Mouse (Mus musculus) gastrocnemius, postnatal 25 days (tissue): ENCODE results near the gene Fcho2. TPM values are rescaled to one million over a fixed set of nuclear protein-coding genes. Genes with fewer than 3 reads are reported as not detected.
A peak's percentile ranks its signal among the peaks of the same experiment; 100 is the strongest.

Source experiments
- DNase-seq: peaks from one replicate; pipeline ENCODE4 v3.0.0; 2022
- total RNA-seq, 2 experiments: library from RNA; stranded (reverse); gene quantifications; 1 replicate in 1 of 2; 2 replicates in 1 of 2; pipeline ENCODE4 v1.2.3; 2021

Gene Fcho2
- total RNA-seq, 2 experiments from 2014 or later = 18.9 to 20.7 TPM

DNA sequence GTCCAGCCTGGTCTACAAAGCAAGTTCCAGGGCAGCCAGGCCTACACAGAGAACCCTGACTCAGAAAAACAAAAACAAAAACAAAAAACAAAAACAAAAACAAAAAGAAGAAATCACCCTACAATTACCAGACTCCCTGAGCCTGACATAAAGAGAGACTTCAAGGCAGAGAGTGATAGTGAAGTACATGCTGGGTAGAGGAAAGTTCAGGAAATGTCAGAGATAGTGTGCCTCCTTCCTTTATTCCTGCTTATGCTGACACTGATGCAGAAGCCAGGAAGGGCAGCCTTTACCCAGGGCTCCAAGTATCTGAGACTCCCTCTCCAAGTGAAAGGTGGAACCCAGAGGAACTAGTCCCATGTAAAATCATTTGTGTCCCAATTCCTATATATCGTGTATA lies 10.8 kb downstream of the Fcho2 start:
- no peak for DNase-seq

GRCm38 (mm10) chr13:98803699-98804098 lies 11.6 kb downstream of the Fcho2 start:
- DNase-seq = no peak

GRCm38 (mm10) chr13:98802957-98803356 lies 12.3 kb downstream of the Fcho2 start:
- DNase-seq = no peak

- no peak for DNase-seq
Observed at GRCm38 (mm10) chr13:98795511-98795910, 19.7 kb downstream of the Fcho2 start.

DNA sequence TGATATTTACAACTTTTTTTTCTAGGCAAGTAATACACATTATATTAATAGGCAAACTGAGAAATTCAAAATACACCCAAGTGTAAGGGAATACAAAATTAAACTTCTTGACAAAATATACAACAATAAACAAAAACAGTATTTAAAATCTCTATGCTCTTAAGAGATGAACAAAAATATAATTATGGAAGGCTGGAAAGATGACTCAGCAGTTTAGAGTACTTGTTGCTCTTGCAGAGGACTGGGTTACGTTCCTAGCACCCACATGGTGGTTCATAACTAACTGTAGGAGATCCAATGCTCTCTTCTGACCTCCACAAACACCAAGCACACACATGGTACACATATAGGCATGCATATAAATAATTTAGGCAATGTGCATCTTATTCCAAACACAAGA lies 22.4 kb downstream of the Fcho2 start:
- DNase-seq = no peak

GRCm38 (mm10) chr13:98791693-98792092 lies 23.6 kb downstream of the Fcho2 start:
- no peak for DNase-seq

DNA sequence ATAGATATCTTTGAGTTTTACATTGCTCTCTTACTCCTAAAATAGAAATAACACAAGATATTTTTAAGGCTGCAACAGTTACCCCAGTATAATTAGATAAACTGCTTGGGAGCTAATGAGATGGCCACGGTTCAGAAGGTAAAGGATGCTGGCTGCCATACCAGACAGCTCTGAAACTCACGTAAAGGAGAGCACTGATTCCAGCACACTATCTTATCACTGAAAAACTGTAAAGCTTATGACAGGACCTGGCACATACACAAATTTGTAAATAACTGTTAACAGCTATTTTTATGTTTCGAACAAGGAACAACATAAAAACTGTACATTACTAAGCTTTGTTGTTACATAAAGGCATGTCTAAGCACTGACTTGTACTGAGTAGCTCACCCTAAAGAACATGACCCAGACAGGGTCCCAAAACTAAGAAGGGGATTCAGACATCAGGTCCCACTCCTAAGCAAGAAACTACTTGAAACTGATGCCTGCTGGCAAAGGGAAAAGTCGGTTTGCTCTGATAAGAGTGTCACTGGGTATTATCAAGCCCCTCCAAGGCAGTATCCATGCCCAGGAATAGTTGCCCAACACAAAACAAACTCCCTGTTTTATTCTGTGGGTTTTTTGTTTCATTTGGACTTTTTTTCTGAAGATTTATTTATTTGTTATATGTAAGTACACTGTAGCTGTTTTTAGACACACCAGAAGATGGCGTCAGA lies 28.1 kb downstream of the Fcho2 start:
- no peak for DNase-seq

DNA sequence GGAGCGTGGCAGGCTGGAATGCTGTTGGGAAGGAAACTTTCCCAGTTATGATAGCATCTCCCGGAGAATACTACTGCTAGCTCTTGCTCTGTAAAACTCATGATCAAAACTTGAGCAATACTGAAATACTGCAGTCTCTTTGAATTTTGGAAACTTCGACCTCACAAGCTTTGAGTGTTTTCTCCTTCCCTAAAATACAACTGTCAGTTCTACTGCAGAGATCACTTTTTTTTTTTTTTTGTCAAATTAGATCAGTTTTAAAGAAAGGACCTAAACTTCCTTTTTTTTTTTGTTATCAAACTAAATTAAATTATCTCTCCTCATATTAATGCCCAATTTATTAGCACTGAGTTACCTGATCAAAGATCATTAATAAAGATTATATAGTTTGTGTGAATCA lies 37.3 kb downstream of the Fcho2 start:
- no peak for DNase-seq

- DNase-seq = no peak
Observed at GRCm38 (mm10) chr13:98771484-98771883, 43.8 kb downstream of the Fcho2 start.

GRCm38 (mm10) chr13:98768329-98768728 lies 46.9 kb downstream of the Fcho2 start:
- peak; percentile 53 for DNase-seq

- no peak for DNase-seq
Observed at GRCm38 (mm10) chr13:98761771-98762170, 53.5 kb downstream of the Fcho2 start.

- DNase-seq = no peak
Observed at GRCm38 (mm10) chr13:98755886-98756285, 59.4 kb downstream of the Fcho2 start.

GRCm38 (mm10) chr13:98744679-98745078 lies 70.6 kb downstream of the Fcho2 start:
- no peak for DNase-seq

DNA sequence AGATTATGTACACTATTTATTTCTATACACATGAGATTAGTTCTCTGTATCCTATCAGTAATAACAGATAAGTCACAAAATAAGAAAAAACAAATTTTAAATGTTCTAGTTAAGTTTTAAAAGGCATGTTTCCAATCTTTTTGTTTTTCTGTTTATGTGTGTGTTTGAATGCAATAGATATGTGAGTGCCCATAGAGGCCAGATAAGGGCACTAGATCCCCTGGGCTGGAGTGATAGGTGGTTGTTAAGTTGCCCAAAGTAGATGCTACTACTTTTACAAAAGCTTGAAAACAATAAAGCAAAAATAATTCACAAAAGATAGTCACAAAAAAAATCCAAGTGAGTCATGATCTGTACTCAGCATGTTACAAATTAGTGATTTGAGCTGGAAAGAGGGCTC lies 71.4 kb downstream of the Fcho2 start:
- DNase-seq = no peak

DNA sequence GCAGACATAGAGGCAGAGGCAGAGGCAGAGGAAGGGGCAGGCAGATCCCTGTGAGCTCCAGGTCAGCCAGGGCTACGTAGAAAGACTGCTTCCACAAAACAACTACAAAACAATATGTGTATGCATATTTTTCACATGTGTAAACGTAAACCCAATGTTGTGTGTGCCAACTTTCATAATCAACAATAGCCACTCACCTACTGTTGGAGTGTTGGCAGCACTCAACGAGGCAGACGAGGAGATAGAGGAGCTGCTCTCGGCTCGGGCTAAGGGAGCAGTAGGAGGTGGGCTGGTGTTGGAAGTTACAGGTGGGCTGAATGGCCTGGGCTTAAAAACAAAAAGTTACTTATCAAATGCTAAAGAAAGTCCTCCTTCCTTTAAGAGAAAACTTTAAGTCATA lies 72.0 kb downstream of the Fcho2 start:
- no peak for DNase-seq

DNA sequence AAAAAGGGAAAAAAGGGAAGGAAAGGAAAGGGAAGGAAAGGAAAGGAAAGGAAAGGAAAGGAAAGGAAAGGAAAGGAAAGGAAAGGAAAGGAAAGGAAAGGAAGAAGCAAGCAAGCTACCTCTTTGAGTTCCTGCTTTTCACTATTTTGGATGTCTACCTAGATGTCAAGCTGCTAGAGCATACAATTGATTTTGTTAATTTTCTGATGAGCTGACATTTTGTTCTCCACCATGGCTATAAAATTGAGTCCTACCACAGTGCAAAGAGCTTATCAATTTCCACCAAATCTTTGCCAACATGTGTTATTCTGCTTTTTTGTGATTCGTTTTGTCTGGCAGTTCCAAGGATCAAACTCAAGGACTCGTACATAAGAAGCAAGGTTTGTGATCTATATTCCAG lies 77.0 kb downstream of the Fcho2 start:
- DNase-seq = no peak

DNA sequence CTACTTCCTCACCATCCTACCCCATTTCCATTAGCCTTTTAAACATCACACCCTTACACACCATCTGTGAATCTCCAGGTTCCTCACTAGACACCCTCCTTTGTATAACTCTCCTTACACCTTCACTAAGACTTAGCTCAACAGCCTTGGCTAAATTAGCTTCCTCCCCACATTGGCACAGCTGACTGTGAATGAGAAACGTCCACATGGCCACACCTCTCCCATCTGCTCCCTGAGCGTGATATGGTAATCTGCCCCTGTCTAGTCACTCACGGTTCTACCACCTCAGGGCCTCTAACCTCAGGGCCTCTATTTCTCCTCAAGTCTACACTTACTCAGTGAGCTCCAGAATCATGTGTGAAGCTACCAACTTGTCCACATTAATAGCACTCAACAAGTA lies 82.0 kb downstream of the Fcho2 start:
- no peak for DNase-seq

- no peak for DNase-seq
Observed at GRCm38 (mm10) chr13:98729271-98730062, 85.8 kb downstream of the Fcho2 start.

- DNase-seq = no peak
Observed at GRCm38 (mm10) chr13:98726494-98726893, 88.8 kb downstream of the Fcho2 start.

- no peak for DNase-seq
Observed at GRCm38 (mm10) chr13:98723430-98723829, 91.8 kb downstream of the Fcho2 start.

GRCm38 (mm10) chr13:98722296-98722695 lies 93.0 kb downstream of the Fcho2 start:
- DNase-seq = no peak

GRCm38 (mm10) chr13:98716176-98716575 lies 99.1 kb downstream of the Fcho2 start:
- no peak for DNase-seq

GRCm38 (mm10) chr13:98715443-98715990 lies 99.7 kb downstream of the Fcho2 start:
- DNase-seq = no peak
